Mouse (Mus musculus) frontal cortex, postnatal 36 days (tissue): ENCODE measurements around the gene Ins1.

Experiments
- DNase-seq, 2 experiments: peaks; one replicate each; pipeline ENCODE4 v3.0.0; 2022; ENCODE audit warnings: low spot score in 2 of 2

The Ins1 gene

GRCm38 (mm10) chr19:52263997-52264396 lies at the start of gene Ins1:
Ins1 (plus strand) TSS chr19:52264297.
- DNase-seq, result no peak
